Mouse (Mus musculus): Measurements from ENCODE around the gene Mdm4. TPM values are rescaled to one million over a fixed set of nuclear protein-coding genes. Genes with fewer than 3 reads are reported as not detected.

The Mdm4 gene
- 103 TPM for polyA plus RNA-seq (2017; shearing (Covaris generic))

DNA sequence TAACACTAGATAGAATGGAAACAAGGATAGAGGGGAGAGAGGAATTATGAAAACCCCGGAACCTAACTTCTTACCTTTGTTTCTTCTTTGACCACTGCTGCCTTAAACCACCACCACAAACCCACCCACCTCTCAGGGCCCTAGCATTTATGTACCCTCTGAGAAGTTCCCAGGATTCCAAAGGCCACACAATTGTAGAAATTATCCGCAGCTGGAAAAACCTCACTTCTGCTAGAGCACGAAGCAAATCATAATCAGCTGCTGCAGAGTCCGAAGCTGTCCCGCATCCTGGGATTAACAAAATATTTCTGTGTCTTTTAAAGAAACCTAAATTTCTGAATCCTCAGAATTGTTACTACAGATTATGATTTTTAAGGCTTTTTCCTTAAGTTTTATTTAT lies at the start of gene Mdm4:
TSS of gene Mdm4 (minus strand) at position 101 of the 400 bp plus-strand sequence.

DNA sequence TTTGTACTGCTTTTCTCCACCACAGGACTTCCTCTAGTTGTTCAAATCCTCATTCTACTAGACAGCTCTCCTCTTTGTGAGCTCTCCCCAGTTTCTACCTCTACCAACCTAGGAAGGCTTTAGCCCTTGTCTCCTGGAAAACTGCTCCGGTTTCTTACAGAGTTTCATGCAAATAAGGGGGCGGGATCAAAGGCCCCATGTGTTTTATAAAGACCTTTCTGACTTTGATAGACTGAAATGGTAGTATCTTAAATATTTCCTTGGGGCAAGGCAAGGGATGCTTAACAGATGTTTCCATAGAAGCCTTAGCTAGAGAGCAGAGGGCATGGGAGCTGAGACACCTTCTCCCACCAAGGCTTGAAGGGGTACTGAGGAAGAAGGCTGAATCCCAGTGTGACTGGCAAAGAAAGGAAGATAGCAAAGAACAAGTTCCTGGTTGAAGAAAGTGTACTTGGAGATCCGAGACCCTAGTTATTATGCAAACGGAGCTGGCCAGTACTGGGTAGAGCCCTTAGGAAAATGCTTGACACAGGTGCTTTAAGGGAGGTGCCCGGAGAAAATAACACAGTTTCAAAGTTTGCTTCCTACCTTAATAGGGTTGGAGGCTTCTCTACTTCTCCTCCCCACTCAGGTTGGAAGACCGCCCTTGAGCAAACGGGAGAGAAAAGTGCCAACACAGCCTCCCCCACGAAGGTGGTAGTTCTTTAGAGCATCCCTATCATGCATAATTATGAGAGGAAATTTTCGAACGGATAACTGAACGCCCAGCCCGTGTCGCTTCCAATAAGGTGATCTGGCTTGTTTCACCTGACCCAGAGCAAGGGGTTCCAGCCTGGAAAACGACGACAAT lies 14.9 kb upstream of the Mdm4 start, which contains the start of gene Pik3c2b:
TSS of gene Pik3c2b (plus strand) at position 657 of the 850 bp plus-strand sequence.

Other genes with a start within 250 kb of the Mdm4 start
- 0.07 TPM for gene Lrrn2, start 150.3 kb downstream of the Mdm4 start, polyA plus RNA-seq (2017; shearing (Covaris generic))
- 0.36 TPM for gene Pik3c2b, start 15.1 kb upstream of the Mdm4 start, polyA plus RNA-seq (2017; shearing (Covaris generic))
- gene Ppp1r15b, start 100.6 kb upstream of the Mdm4 start, polyA plus RNA-seq (2017; shearing (Covaris generic)) = 41.6 TPM
- 0.31 TPM for gene Plekha6, start 133.6 kb upstream of the Mdm4 start, polyA plus RNA-seq (2017; shearing (Covaris generic))

Data from CD4-positive, CD25-positive, alpha-beta regulatory T cell, adult 9 weeks (primary cell).